Mouse (Mus musculus): ENCODE data around the gene Ubald1.

GRCm38 (mm10) chr16:4923996-4924395 is 43.9 kb upstream of the Ubald1 start:
- no peak for TF ChIP-seq POLR2A (IDR thresholded peaks at IDR 0.05; ENCODE audit: control insufficient read depth in 1 of 2, insufficient read depth in 1 of 2, low read depth in 1 of 2, low read length in 2 of 2, poor library complexity in 1 of 2)
- TF ChIP-seq ZC3H11A (IDR thresholded peaks at IDR 0.05; ENCODE audit: low read depth, low read length), result no peak
